Mouse (Mus musculus) cortical plate, adult 2 months (tissue): ENCODE measurements around the gene Zfhx3. TPM values are rescaled to one million over a fixed set of nuclear protein-coding genes. Genes with fewer than 3 reads are reported as not detected.

ENCODE experiments used
- H3K27ac ChIP-seq: fragments of 200-500 bp; 2 replicates; pipeline ENCODE4 v1.5.1; 2012; ENCODE audit warnings: low read length, control low read depth, inconsistent platforms; ENCODE audit not compliant: insufficient read depth
- H3K4me1 ChIP-seq: fragments of 200-500 bp; 2 replicates; pipeline ENCODE4 v1.6.1; 2011; ENCODE audit warnings: low read length; ENCODE audit not compliant: control insufficient read depth, insufficient read depth
- H3K4me3 ChIP-seq: fragments of 200-500 bp; 2 replicates; pipeline ENCODE4 v1.5.1; 2011; ENCODE audit warnings: mild to moderate bottlenecking, low read length, control low read depth; ENCODE audit not compliant: insufficient read depth
- CTCF ChIP-seq: fragments of 200-500 bp; IDR thresholded peaks from 2 replicates; pipeline ENCODE4 v1.5.1; 2011; ENCODE audit warnings: mild to moderate bottlenecking, control low read depth, low read length; ENCODE audit not compliant: insufficient read depth; ENCODE audit errors: extremely low read depth
- POLR2A ChIP-seq: fragments of 200-500 bp; IDR thresholded peaks from 2 replicates; pipeline ENCODE4 v1.6.1; 2011; ENCODE audit warnings: mild to moderate bottlenecking, low read length, control low read depth; ENCODE audit not compliant: insufficient read depth; ENCODE audit errors: extremely low read depth
- polyA plus RNA-seq: library from polyadenylated mRNA; depleted of rRNA; stranded (reverse); fragments of >200 nt; gene quantifications from 2 replicates; pipeline ENCODE4 v1.2.3, GENCODE M21; 2012

The Zfhx3 gene
- polyA plus RNA-seq, 1 experiment: 1.3 TPM

GRCm38 (mm10) chr8:108244636-108245494, 302.4 kb downstream of the Zfhx3 start:
- H3K4me1 ChIP-seq: no peaks in the 10 kb centered on the region
- no peak overlapping the region for H3K4me3 ChIP-seq
- H3K27ac ChIP-seq: no peak overlapping the region
- no peak for TF ChIP-seq CTCF

GRCm38 (mm10) chr8:108245575-108245974, 303.1 kb downstream of the Zfhx3 start:
- Histone ChIP-seq H3K4me3 (no peak overlapping the region), H3K27ac (no peak overlapping the region), H3K4me1 (no peaks in the 10 kb centered on the region)
- TF ChIP-seq CTCF: no peak
- no peak for TF ChIP-seq POLR2A

GRCm38 (mm10) chr8:108246035-108246933, 303.8 kb downstream of the Zfhx3 start:
- Histone ChIP-seq H3K4me1 (no peaks in the 10 kb centered on the region), H3K4me3 (no peak overlapping the region), H3K27ac (no peak overlapping the region)
- TF ChIP-seq POLR2A (no peak), CTCF (no peak)

- Histone ChIP-seq H3K4me3 (no peak overlapping the region), H3K4me1 (no peaks in the 10 kb centered on the region), H3K27ac (no peak overlapping the region)
- TF ChIP-seq POLR2A: no peak
- TF ChIP-seq CTCF: no peak
Measured at GRCm38 (mm10) chr8:108246934-108247417, 304.5 kb downstream of the Zfhx3 start.

- no peak overlapping the region for H3K27ac ChIP-seq
- no peak for TF ChIP-seq CTCF
- no peak for TF ChIP-seq POLR2A
- no peaks in the 10 kb centered on the region for H3K4me1 ChIP-seq
- no peak overlapping the region for H3K4me3 ChIP-seq
Measured at GRCm38 (mm10) chr8:108264593-108265160, 322.2 kb downstream of the Zfhx3 start.

GRCm38 (mm10) chr8:108277960-108278359, 335.5 kb downstream of the Zfhx3 start:
- no peak for TF ChIP-seq POLR2A
- TF ChIP-seq CTCF: no peak
- Histone ChIP-seq H3K4me3 (no peak overlapping the region), H3K27ac (no peak overlapping the region), H3K4me1 (no peaks in the 10 kb centered on the region)

- no peak overlapping the region for H3K4me3 ChIP-seq
- H3K27ac ChIP-seq: no peak overlapping the region
- no peaks in the 10 kb centered on the region for H3K4me1 ChIP-seq
- TF ChIP-seq POLR2A: no peak
- TF ChIP-seq CTCF: no peak
Measured at GRCm38 (mm10) chr8:108281981-108282380, 339.5 kb downstream of the Zfhx3 start.

- Histone ChIP-seq H3K4me1 (no peaks in the 10 kb centered on the region), H3K27ac (no peak overlapping the region), H3K4me3 (no peak overlapping the region)
- TF ChIP-seq POLR2A: no peak
- TF ChIP-seq CTCF: no peak
Measured at GRCm38 (mm10) chr8:108286117-108286516, 343.7 kb downstream of the Zfhx3 start.

GRCm38 (mm10) chr8:108300964-108301615, 358.6 kb downstream of the Zfhx3 start:
- H3K4me3 ChIP-seq: no peak overlapping the region
- H3K4me1 ChIP-seq: no peaks in the 10 kb centered on the region
- no peak overlapping the region for H3K27ac ChIP-seq
- TF ChIP-seq POLR2A (no peak), CTCF (no peak)
